ENCODE assay signal across 23 mouse cellular contexts in the genomic region with DNA sequence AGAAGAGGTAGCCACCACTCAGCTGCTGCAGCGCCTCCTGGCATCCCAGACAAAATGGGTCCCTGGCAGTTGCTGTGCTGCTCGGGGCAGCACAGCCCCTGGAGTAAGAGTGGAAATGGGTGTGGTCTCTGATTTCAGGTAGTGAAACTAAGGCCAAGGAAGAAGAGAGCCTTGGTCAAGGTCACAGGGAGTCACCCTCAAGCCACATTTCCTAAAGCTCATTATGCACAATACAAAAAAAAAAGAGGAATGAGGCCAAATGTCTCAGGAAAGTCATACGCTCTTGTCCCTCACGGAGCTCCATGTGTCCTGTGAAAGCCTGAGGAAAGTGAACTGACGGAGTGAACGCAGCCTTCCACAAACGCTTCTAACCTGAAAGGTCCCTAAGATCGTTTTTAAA. TPM values are rescaled to one million over a fixed set of nuclear protein-coding genes. Genes with fewer than 3 reads are reported as not detected.
DNase-seq lines count a peak whose midpoint lies in the region; ATAC-seq and TF ChIP-seq lines count a peak whose summit lies in the region.
"Had no signal": no experiment of that assay in that cellular context is flagged by ENCODE, and none has a peak within 500 bp of the region (broad histone marks: within the 10 kb centered on the region; RNA-seq: fewer than 3 reads in every experiment).

No protein-coding gene starts in this region.

- H3K9ac ChIP-seq in CH12.LX (ENCODE audit: insufficient read depth, low read depth): no peak overlapping the region
- H3K9ac ChIP-seq: embryonic facial prominence, embryonic 15.5 days; forebrain, embryonic 15.5 days; heart, embryonic 15.5 days; hindbrain, embryonic 14.5 days; intestine, embryonic 15.5 days had no signal

- in situ Hi-C loops in CH12.LX (cut with MboI; ENCODE audit: low pct_ligation_motif_present, low pct_unique_long_range_greater_than_20kb, low sequenced_read_pairs): loop anchor here (10.0 kb wide), 1 partner anchor 387 kb away; no protein-coding TSS in a partner anchor

- peak; percentile 87 for TF ChIP-seq EP300 in CH12.LX (IDR thresholded peaks at IDR 0.05; ENCODE audit: low read length)

- TF ChIP-seq POLR2A in spleen, adult 2 months (IDR thresholded peaks at IDR 0.05; ENCODE audit: low read depth, low read length): no peak
- no peak for TF ChIP-seq POLR2A in CH12.LX (IDR thresholded peaks at IDR 0.05; ENCODE audit: low read depth, low read length)

- no peaks in the 10 kb centered on the region for H3K27me3 ChIP-seq in spleen, adult 2 months (ENCODE audit: control insufficient read depth, insufficient read depth, low read length)
- no peaks in the 10 kb centered on the region for H3K27me3 ChIP-seq in CH12.LX (replicated peaks)
- H3K27me3 ChIP-seq in splenic B cell, adult 2 months (ENCODE audit: control insufficient read depth, insufficient read depth, low read length, poor library complexity, severe bottlenecking): no peaks in the 10 kb centered on the region
- H3K27me3 ChIP-seq: embryonic facial prominence, embryonic 15.5 days; forebrain, embryonic 15.5 days; heart, embryonic 15.5 days; intestine, embryonic 15.5 days had no signal

- H3K36me3 ChIP-seq in spleen, adult 2 months (ENCODE audit: control insufficient read depth, insufficient read depth, low read length): no peaks in the 10 kb centered on the region
- H3K36me3 ChIP-seq in CH12.LX (replicated peaks in 1 of 2; ENCODE audit: control insufficient read depth in 1 of 2, insufficient read depth in 1 of 2, low read length in 1 of 2): no peaks in the 10 kb centered on the region
- no peaks in the 10 kb centered on the region for H3K36me3 ChIP-seq in splenic B cell, adult 2 months (ENCODE audit: control insufficient read depth, insufficient read depth, low read length, poor library complexity, severe bottlenecking)
- H3K36me3 ChIP-seq: embryonic facial prominence, embryonic 15.5 days; forebrain, embryonic 10.5 days; forebrain, embryonic 15.5 days; heart, embryonic 15.5 days; hindbrain, embryonic 10.5 days; intestine, embryonic 15.5 days had no signal

- DNase-seq in spleen, adult 2 months (ENCODE audit: low read depth in 1 of 2, low spot score in 2 of 2): no peak
- no peak for DNase-seq in spleen, postnatal 10 days (ENCODE audit: low spot score in 2 of 2)
- DNase-seq in CH12.LX (ENCODE audit: extremely low read depth) (no peak), MN1 (ENCODE audit: low spot score) (no peak)
- DNase-seq in splenic B cell, adult 2 months (ENCODE audit: low read depth, low spot score): peak; percentile 42
- DNase-seq in natural killer cell, adult 2 months (ENCODE audit: low spot score in 2 of 2): no peak
- DNase-seq: adrenal gland, adult 2 months; adrenal gland, postnatal 25 days; cerebellum, adult 18-20 months; cerebellum, adult 9-11 months; embryo, embryonic 11 days; gastrocnemius, postnatal 14 days; heart, postnatal 14 days had no signal

- no peak overlapping the region for H3K4me3 ChIP-seq in spleen, adult 2 months (ENCODE audit: extremely low read depth, insufficient read depth, insufficient read length)
- no peak overlapping the region for H3K4me3 ChIP-seq in CH12.LX (replicated peaks in 1 of 3; ENCODE audit: low read depth in 2 of 3, low read length in 2 of 3, poor library complexity in 1 of 3)
- H3K4me3 ChIP-seq: embryonic facial prominence, embryonic 15.5 days; erythroblast, embryonic 14.5 days; forebrain, embryonic 10.5 days; forebrain, embryonic 15.5 days; heart, embryonic 15.5 days; hindbrain, embryonic 10.5 days; intestine, embryonic 15.5 days had no signal

- peaks cover 21% of the 10 kb centered on the region for H3K4me1 ChIP-seq in spleen, adult 2 months (ENCODE audit: control insufficient read depth, insufficient read depth, insufficient read length)
- H3K4me1 ChIP-seq in CH12.LX (ENCODE audit: control insufficient read depth in 1 of 2, insufficient read depth in 2 of 2): peaks cover 25 to 81% of the 10 kb centered on the region in 2 experiments
- H3K4me1 ChIP-seq: embryonic facial prominence, embryonic 15.5 days; forebrain, embryonic 10.5 days; forebrain, embryonic 15.5 days; heart, embryonic 15.5 days; hindbrain, embryonic 10.5 days; intestine, embryonic 15.5 days had no signal

- WGBS in spleen, adult 2 months: 71% methylated on average over 8 of the region's 8 CpGs

- H3K79me2 ChIP-seq in CH12.LX (replicated peaks; ENCODE audit: control insufficient read depth, extremely low read depth, insufficient read depth, poor library complexity, severe bottlenecking): no peaks in the 10 kb centered on the region

- no peak for TF ChIP-seq CTCF in spleen, adult 2 months (IDR thresholded peaks at IDR 0.05; ENCODE audit: extremely low read depth, insufficient read depth, insufficient read length, insufficient replicate concordance)
- peak in 1 of 2 experiments; percentile 34; a peak in 2 of 4 replicates for TF ChIP-seq CTCF in CH12.LX (conservative IDR thresholded peaks at IDR 0.05 in 1 of 2, IDR thresholded peaks at IDR 0.05 in 1 of 2; ENCODE audit: low read depth in 2 of 2, low read length in 2 of 2)

- H3K4me2 ChIP-seq in CH12.LX (ENCODE audit: insufficient read depth, low read depth, poor library complexity, severe bottlenecking): no peak overlapping the region
- H3K4me2 ChIP-seq: embryonic facial prominence, embryonic 15.5 days; forebrain, embryonic 15.5 days; heart, embryonic 11.5 days; heart, embryonic 15.5 days; hindbrain, embryonic 14.5 days; intestine, embryonic 15.5 days had no signal

- dilution Hi-C loops in CH12.LX (cut with MboI; ENCODE audit: extremely low pct_ligation_motif_present, extremely low pct_unique_long_range_greater_than_20kb, low sequenced_read_pairs): no loop called here

- H3K9me3 ChIP-seq in CH12.LX (replicated peaks; ENCODE audit: low read length): no peaks in the 10 kb centered on the region
- H3K9me3 ChIP-seq: embryonic facial prominence, embryonic 15.5 days; forebrain, embryonic 10.5 days; forebrain, embryonic 15.5 days; heart, embryonic 15.5 days; hindbrain, embryonic 10.5 days; intestine, embryonic 15.5 days had no signal

- peak; percentile 64 for ATAC-seq in megakaryocyte, adult 5-6 weeks (ENCODE audit: poor library complexity, severe bottlenecking)
- ATAC-seq: forebrain, embryonic 15.5 days; intestine, embryonic 15.5 days had no signal

- TF ChIP-seq RAD21 in CH12.LX (IDR thresholded peaks at IDR 0.05; ENCODE audit: low read depth, low read length): no peak; the same call in none of the 2 replicates

- peak overlapping the region; percentile 45; the same call in 1 of the 2 replicates for H3K27ac ChIP-seq in spleen, adult 2 months (ENCODE audit: insufficient read depth, low read length)
- H3K27ac ChIP-seq in CH12.LX (ENCODE audit: insufficient read depth, low read depth): no peak overlapping the region
- H3K27ac ChIP-seq: embryonic facial prominence, embryonic 15.5 days; forebrain, embryonic 10.5 days; forebrain, embryonic 15.5 days; heart, embryonic 15.5 days; hindbrain, embryonic 10.5 days; hindbrain, embryonic 14.5 days; intestine, embryonic 15.5 days had no signal

TF ChIP-seq in CH12.LX, 34 proteins besides CTCF, POLR2A, EP300 and RAD21 (continues in another document):
- peak; percentile 62; the same call in 1 of the 2 replicates for TF ChIP-seq MEF2A (IDR thresholded peaks at IDR 0.05; ENCODE audit: borderline replicate concordance, low read depth, low read length)
- TF ChIP-seq MAZ (IDR thresholded peaks at IDR 0.05; ENCODE audit: low read depth, low read length): peak; percentile 50; the same call in 1 of the 2 replicates
- TF ChIP-seq KAT2A (IDR thresholded peaks at IDR 0.05; ENCODE audit: insufficient replicate concordance, low read length): 0 out of 2 replicates have a peak, but pooled peaks have one; percentile 31
- TF ChIP-seq JUND (conservative IDR thresholded peaks at IDR 0.05; ENCODE audit: low read depth, low read length): peak; percentile 34; the same call in 1 of the 2 replicates
- peak; percentile 75 for TF ChIP-seq MYC (IDR thresholded peaks at IDR 0.05; ENCODE audit: low read depth, low read length)
- peak; percentile 56 for TF ChIP-seq ELF1 (IDR thresholded peaks at IDR 0.05; ENCODE audit: low read depth, low read length)
- peak; percentile 53; the same call in 1 of the 2 replicates for TF ChIP-seq TCF12 (IDR thresholded peaks at IDR 0.05; ENCODE audit: low read depth, low read length)
- no peak for TF ChIP-seq JUN (IDR thresholded peaks at IDR 0.05; ENCODE audit: insufficient read depth, low read depth, low read length)
- TF ChIP-seq POLR2AphosphoS2 (IDR thresholded peaks at IDR 0.05; ENCODE audit: low read depth, low read length): no peak
- no peak for TF ChIP-seq CHD1 (IDR thresholded peaks at IDR 0.05; ENCODE audit: low read depth, low read length)
- no peak for TF ChIP-seq USF2 (conservative IDR thresholded peaks at IDR 0.05; ENCODE audit: low read depth, low read length)
- no peak for TF ChIP-seq USF1 (IDR thresholded peaks at IDR 0.05; ENCODE audit: low read depth, low read length)
- peak; percentile 68; the same call in 1 of the 2 replicates for TF ChIP-seq MAX (IDR thresholded peaks at IDR 0.05; ENCODE audit: low read length)
- TF ChIP-seq UBTF (IDR thresholded peaks at IDR 0.05; ENCODE audit: low read depth, low read length): no peak
- peak; percentile 63; the same call in 1 of the 2 replicates for TF ChIP-seq ETS1 (conservative IDR thresholded peaks at IDR 0.05; ENCODE audit: low read depth, low read length)
- TF ChIP-seq MAFK (IDR thresholded peaks at IDR 0.05; ENCODE audit: insufficient replicate concordance, low read length): 0 out of 2 replicates have a peak, but pooled peaks have one; percentile 17
- no peak; the same call in 1 of the 2 replicates for TF ChIP-seq CHD2 (IDR thresholded peaks at IDR 0.05; ENCODE audit: low read length)
- no peak for TF ChIP-seq TBP (conservative IDR thresholded peaks at IDR 0.05; ENCODE audit: low read depth, low read length)
- 0 out of 2 replicates have a peak, but pooled peaks have one; percentile 42 for TF ChIP-seq HCFC1 (IDR thresholded peaks at IDR 0.05; ENCODE audit: low read depth, low read length)
- TF ChIP-seq BHLHE40 (IDR thresholded peaks at IDR 0.05; ENCODE audit: low read depth, low read length): peak; percentile 52
- peak; percentile 89 for TF ChIP-seq IRF4 (IDR thresholded peaks at IDR 0.05; ENCODE audit: low read depth, low read length)
- no peak for TF ChIP-seq E2F4 (IDR thresholded peaks at IDR 0.05; ENCODE audit: insufficient replicate concordance, low read depth, low read length)
- no peak for TF ChIP-seq ZC3H11A (IDR thresholded peaks at IDR 0.05; ENCODE audit: low read depth, low read length)
- 0 out of 2 replicates have a peak, but pooled peaks have one; percentile 34 for TF ChIP-seq ZMIZ1 (IDR thresholded peaks at IDR 0.05; ENCODE audit: low read depth, low read length)

RNA-seq across cellular contexts. Expression of a gene that starts 27.0 kb away (rescaled TPM):
- polyA plus RNA-seq in spleen, adult 2 months (2012; rRNA removed): 4.0 and 6.3 TPM in 2 replicates
- total RNA-seq in CH12.LX (2012; rRNA removed): 82.8 and 98.5 TPM in 2 replicates
- 189 TPM in 2 replicates for total RNA-seq in CH12.LX (2014; rRNA removed)
- polyA plus RNA-seq in CH12.LX (2012; ENCODE audit: insufficient read length, low read depth): 98.5 and 101 TPM in 2 replicates
- total RNA-seq in megakaryocyte, adult 5-6 weeks (2015): 45.4 and 46.4 TPM in 2 replicates
- 64.2 and 65.6 TPM in 2 replicates for total RNA-seq in megakaryocyte, adult 5-6 weeks (2017)
